Mouse (Mus musculus): ENCODE results near the gene Gm973. TPM values are rescaled to one million over a fixed set of nuclear protein-coding genes. Genes with fewer than 3 reads are reported as not detected.

Gene Gm973
- polyA plus RNA-seq, 2 experiments from 2014 or later, result 1.1 to 2.2 TPM

GRCm38 (mm10) chr1:59548486-59548885, 32.4 kb downstream of the Gm973 start:
- no peak for ATAC-seq

- no peak for ATAC-seq
Measured at GRCm38 (mm10) chr1:59549036-59549675, 33.1 kb downstream of the Gm973 start.

- ATAC-seq, result no peak
Measured at GRCm38 (mm10) chr1:59550227-59550626, 34.2 kb downstream of the Gm973 start.

GRCm38 (mm10) chr1:59550996-59551395, 34.9 kb downstream of the Gm973 start:
- ATAC-seq, result no peak

GRCm38 (mm10) chr1:59553708-59554107, 37.6 kb downstream of the Gm973 start:
- ATAC-seq, result no peak

- ATAC-seq, result peak; percentile 47
Measured at GRCm38 (mm10) chr1:59563581-59563980, 47.5 kb downstream of the Gm973 start.

- peak; percentile 21 for ATAC-seq
Measured at GRCm38 (mm10) chr1:59565804-59566203, 49.7 kb downstream of the Gm973 start.

GRCm38 (mm10) chr1:59566281-59566680, 50.2 kb downstream of the Gm973 start:
- no peak for ATAC-seq

- no peak for ATAC-seq
Measured at GRCm38 (mm10) chr1:59566926-59567325, 50.9 kb downstream of the Gm973 start.

- no peak for ATAC-seq
Measured at GRCm38 (mm10) chr1:59567521-59567920, 51.5 kb downstream of the Gm973 start.

GRCm38 (mm10) chr1:59568283-59568682, 52.2 kb downstream of the Gm973 start:
- no peak for ATAC-seq

GRCm38 (mm10) chr1:59569301-59569700, 53.2 kb downstream of the Gm973 start:
- ATAC-seq, result no peak

GRCm38 (mm10) chr1:59570767-59571166, 54.7 kb downstream of the Gm973 start:
- no peak for ATAC-seq

GRCm38 (mm10) chr1:59571502-59571901, 55.4 kb downstream of the Gm973 start:
- no peak for ATAC-seq

- ATAC-seq, result no peak
Measured at GRCm38 (mm10) chr1:59573843-59574242, 57.8 kb downstream of the Gm973 start.

- ATAC-seq, result no peak
Measured at GRCm38 (mm10) chr1:59574262-59575187, 58.5 kb downstream of the Gm973 start.

GRCm38 (mm10) chr1:59578770-59579169, 62.7 kb downstream of the Gm973 start:
- no peak for ATAC-seq

GRCm38 (mm10) chr1:59579327-59579726, 63.3 kb downstream of the Gm973 start:
- ATAC-seq, result no peak

GRCm38 (mm10) chr1:59580131-59580751, 64.2 kb downstream of the Gm973 start:
- ATAC-seq, result no peak

GRCm38 (mm10) chr1:59580880-59581279, 64.8 kb downstream of the Gm973 start:
- ATAC-seq, result no peak

GRCm38 (mm10) chr1:59584656-59585410, 68.8 kb downstream of the Gm973 start:
- ATAC-seq, result peak; percentile 79

GRCm38 (mm10) chr1:59589271-59589670, 73.2 kb downstream of the Gm973 start:
- no peak for ATAC-seq

- ATAC-seq, result no peak
Measured at GRCm38 (mm10) chr1:59592359-59592758, 76.3 kb downstream of the Gm973 start.

All from CD4-positive, CD25-positive, alpha-beta regulatory T cell, adult 4 months (primary cell).